Mouse (Mus musculus) liver, embryonic 13.5 days (tissue): ENCODE measurements around the gene Nfic. TPM values are rescaled to one million over a fixed set of nuclear protein-coding genes. Genes with fewer than 3 reads are reported as not detected.

ENCODE experiments used
- ATAC-seq: fragments of 200-750 bp; cut with Nextera tagmentation; 2 replicates; pipeline ENCODE4 v1.8.0; 2017; ENCODE audit warnings: low read depth, mild to moderate bottlenecking, moderate number of reproducible peaks, moderate library complexity
- DNase-seq: peaks from one replicate; pipeline ENCODE4 v3.0.0; 2022
- H3K27ac ChIP-seq: fragments of 300-500 bp; sonication (generic); 2 replicates; pipeline ENCODE4 v1.5.1; 2015; ENCODE audit warnings: moderate library complexity, mild to moderate bottlenecking, inconsistent platforms
- H3K27me3 ChIP-seq: fragments of 300-500 bp; sonication (generic); 2 replicates; pipeline ENCODE4 v1.6.1; 2015; ENCODE audit warnings: mild to moderate bottlenecking, inconsistent platforms
- H3K36me3 ChIP-seq: fragments of 300-500 bp; sonication (generic); 2 replicates; pipeline ENCODE4 v1.6.1; 2015; ENCODE audit warnings: mild to moderate bottlenecking, inconsistent platforms
- H3K4me1 ChIP-seq: fragments of 300-500 bp; sonication (generic); replicated peaks from 2 replicates; pipeline ENCODE4 v1.6.1; 2015; ENCODE audit warnings: inconsistent platforms
- H3K4me2 ChIP-seq: fragments of 300-500 bp; sonication (generic); 2 replicates; pipeline ENCODE4 v1.6.1; 2015; ENCODE audit warnings: inconsistent platforms, mild to moderate bottlenecking, moderate library complexity
- H3K4me3 ChIP-seq: fragments of 300-500 bp; sonication (generic); replicated peaks from 2 replicates; pipeline ENCODE4 v1.5.1; 2015; ENCODE audit warnings: mild to moderate bottlenecking, inconsistent platforms
- H3K9ac ChIP-seq: fragments of 300-500 bp; sonication (generic); 2 replicates; pipeline ENCODE4 v1.6.1; 2015; ENCODE audit warnings: mild to moderate bottlenecking, inconsistent platforms
- H3K9me3 ChIP-seq: fragments of 300-500 bp; sonication (generic); replicated peaks from 2 replicates; pipeline ENCODE4 v1.6.1; 2016; ENCODE audit warnings: inconsistent platforms
- WGBS: fragments of 180-500 bp; shearing (Covaris S2); methylation state at CpG from one replicate; pipeline ENCODE4 v1.1.7; 2015; ENCODE audit not compliant: insufficient replicate concordance; 5-methylcytosine and 5-hydroxymethylcytosine counted together
- polyA plus RNA-seq: library from polyadenylated mRNA; unstranded; fragments of >200 nt; fragmentation: Nextera tagmentation; extraction: Ambion mirVana; gene quantifications from 2 replicates; pipeline ENCODE4 v1.2.1, GENCODE M21; 2015

The Nfic gene
- polyA plus RNA-seq, 1 experiment from 2014 or later = 9.9 TPM

DNA sequence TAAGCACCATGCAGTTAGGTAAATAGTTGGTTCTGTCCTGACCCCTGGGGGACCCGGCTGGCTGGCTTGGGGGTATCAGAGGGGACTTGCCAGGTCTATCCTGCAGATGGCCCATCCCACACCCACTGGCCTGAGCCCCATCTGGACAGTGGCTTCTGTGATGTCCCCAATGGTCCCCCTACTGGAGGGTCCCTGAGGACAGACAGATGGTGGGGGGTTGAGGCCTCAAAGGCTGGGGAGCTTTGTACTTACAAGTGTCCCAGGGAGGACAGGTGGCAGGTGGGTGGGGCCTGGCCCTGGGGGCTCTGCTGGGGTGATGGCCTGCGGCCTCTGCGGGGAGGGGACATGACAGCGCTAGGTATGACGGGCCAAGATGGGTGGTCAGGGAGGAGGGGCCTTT is 56.1 kb downstream of the Nfic start:
- no peak overlapping the region for H3K9ac ChIP-seq
- peaks cover 20% of the 10 kb centered on the region for H3K36me3 ChIP-seq
- DNase-seq (no peak), ATAC-seq (no peak)
- WGBS = 78% methylated on average over 5 of the region's 5 CpGs
- H3K4me2 ChIP-seq = no peak overlapping the region
- H3K4me1 ChIP-seq = peaks cover 32% of the 10 kb centered on the region
- no peak overlapping the region for H3K4me3 ChIP-seq
- peaks cover 15% of the 10 kb centered on the region; the same call in 1 of the 2 replicates for H3K27me3 ChIP-seq
- H3K9me3 ChIP-seq = no peaks in the 10 kb centered on the region
- no peak overlapping the region for H3K27ac ChIP-seq

DNA sequence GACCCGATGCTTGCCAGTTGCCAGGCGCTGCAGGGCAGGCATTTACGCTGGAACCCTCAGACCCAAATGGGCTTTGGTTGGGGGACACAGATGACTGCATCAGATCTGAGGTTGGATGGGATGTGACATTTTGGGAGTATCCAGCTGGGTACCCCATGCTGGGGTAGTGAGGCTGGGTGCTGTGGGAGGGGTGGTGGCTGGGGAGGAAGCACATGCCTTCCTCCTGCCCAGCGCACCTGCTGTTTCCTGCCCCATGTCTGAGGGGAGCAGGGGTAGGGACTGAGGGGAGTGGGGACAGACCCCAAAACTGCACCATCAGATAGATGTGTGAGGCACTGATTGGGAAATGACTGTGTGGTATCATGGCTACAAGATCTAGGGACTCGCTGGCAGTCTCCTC is 58.7 kb downstream of the Nfic start:
- Histone ChIP-seq H3K27ac (no peak overlapping the region), H3K9me3 (no peaks in the 10 kb centered on the region), H3K9ac (no peak overlapping the region), H3K4me3 (no peak overlapping the region), H3K36me3 (peaks cover 20% of the 10 kb centered on the region), H3K4me1 (peaks cover 33% of the 10 kb centered on the region), H3K27me3 (peaks cover 6% of the 10 kb centered on the region; the same call in 1 of the 2 replicates), H3K4me2 (no peak overlapping the region)
- no peak for ATAC-seq
- DNase-seq = no peak
- 91% methylated on average over 5 of the region's 5 CpGs for WGBS

DNA sequence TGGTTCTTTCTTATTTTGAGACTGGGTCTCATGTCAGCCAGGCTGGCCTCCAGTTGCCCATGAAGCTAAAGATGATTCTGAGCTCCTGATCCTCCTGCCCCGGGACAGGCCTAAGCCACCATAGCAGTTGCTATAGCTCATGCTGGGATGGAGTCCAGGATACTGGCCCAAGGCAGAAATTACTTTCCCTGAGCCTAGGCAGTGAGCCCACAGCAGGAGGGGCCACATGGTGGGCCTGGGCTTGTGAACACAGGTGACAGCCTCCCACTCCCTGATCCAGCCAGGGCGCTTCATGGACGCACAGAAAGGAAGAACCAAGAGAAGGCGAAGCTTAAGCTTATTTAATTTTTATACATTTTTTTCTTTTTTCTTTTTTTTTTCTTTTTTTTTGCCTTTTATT is 59.6 kb downstream of the Nfic start:
- Histone ChIP-seq H3K27me3 (peaks cover 6% of the 10 kb centered on the region; the same call in 1 of the 2 replicates), H3K9ac (no peak overlapping the region), H3K4me3 (no peak overlapping the region), H3K27ac (no peak overlapping the region), H3K9me3 (no peaks in the 10 kb centered on the region), H3K4me2 (no peak overlapping the region), H3K4me1 (peaks cover 24% of the 10 kb centered on the region), H3K36me3 (peaks cover 20% of the 10 kb centered on the region)
- ATAC-seq = no peak
- DNase-seq = no peak
- 85% methylated on average over 4 of the region's 4 CpGs for WGBS

DNA sequence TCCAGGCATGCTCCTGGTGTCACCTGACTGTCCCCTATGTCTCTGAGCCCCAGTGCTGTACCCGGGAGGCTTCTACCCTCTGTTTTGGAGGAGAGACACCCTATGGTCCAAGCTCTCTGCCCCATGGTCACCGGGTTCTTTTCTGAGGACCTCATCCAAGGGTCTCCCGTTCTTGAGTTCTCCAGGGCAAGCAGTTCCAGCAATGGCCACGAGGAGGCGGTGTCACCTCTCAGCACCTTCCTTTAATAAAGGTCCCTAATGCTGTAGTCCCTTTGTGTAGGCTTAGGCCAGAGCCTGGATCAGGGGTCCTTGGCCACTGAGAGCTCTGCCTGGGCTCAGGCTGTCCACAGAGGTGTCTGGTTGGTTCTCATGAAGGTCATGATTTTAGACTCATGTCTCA is 60.3 kb downstream of the Nfic start:
- H3K4me3 ChIP-seq = no peak overlapping the region
- H3K27ac ChIP-seq = no peak overlapping the region
- H3K9me3 ChIP-seq = no peaks in the 10 kb centered on the region
- whole genome bisulfite sequencing = 9% methylated on average over 5 of the region's 5 CpGs
- no peak overlapping the region for H3K9ac ChIP-seq
- peaks cover 13% of the 10 kb centered on the region for H3K36me3 ChIP-seq
- no peak for DNase-seq
- H3K27me3 ChIP-seq = 0 out of 2 replicates have a peak, but pooled peaks cover 2% of the 10 kb centered on the region
- no peak overlapping the region for H3K4me2 ChIP-seq
- H3K4me1 ChIP-seq = peaks cover 23% of the 10 kb centered on the region
- ATAC-seq = no peak

DNA sequence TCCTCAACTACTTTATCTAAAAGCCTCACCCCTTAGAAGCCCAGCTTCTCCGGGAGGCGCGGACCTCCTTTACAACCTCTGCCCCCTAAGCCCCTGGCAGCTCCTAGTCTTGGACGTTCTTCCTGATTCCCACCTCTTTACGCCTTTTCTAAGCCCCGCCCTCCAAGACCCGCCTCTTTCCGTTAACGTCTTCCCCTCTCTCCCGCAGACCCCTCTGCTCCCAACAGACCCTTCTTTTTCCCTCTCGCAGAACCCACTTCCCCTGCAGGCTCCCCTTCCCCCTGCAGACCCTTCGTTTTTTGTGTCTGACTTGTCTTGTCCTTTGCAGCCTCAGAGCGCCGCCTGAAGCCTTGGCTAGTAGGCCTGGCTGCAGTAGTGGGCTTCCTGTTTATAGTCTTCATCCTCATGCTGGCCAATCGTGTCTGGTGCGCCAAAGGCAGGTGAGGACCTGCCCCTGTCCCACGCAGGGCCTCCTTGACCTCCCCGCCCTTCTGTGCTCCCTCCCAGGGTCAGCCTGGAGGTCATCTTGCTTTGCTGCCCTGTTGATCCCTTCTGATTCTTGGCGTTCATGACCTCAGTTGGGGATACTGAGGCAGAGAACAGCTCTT is 61.9 kb downstream of the Nfic start:
- Histone ChIP-seq H3K9ac (peak overlapping the region; percentile 50), H3K36me3 (peaks cover 11% of the 10 kb centered on the region), H3K27ac (peak overlapping the region; percentile 55), H3K27me3 (no peaks in the 10 kb centered on the region), H3K9me3 (no peaks in the 10 kb centered on the region), H3K4me3 (peak overlapping the region; percentile 34), H3K4me1 (peaks cover 35% of the 10 kb centered on the region), H3K4me2 (peak overlapping the region; percentile 66)
- DNase-seq (no peak), ATAC-seq (no peak)
- 6% methylated on average over 19 of the region's 19 CpGs for WGBS

DNA sequence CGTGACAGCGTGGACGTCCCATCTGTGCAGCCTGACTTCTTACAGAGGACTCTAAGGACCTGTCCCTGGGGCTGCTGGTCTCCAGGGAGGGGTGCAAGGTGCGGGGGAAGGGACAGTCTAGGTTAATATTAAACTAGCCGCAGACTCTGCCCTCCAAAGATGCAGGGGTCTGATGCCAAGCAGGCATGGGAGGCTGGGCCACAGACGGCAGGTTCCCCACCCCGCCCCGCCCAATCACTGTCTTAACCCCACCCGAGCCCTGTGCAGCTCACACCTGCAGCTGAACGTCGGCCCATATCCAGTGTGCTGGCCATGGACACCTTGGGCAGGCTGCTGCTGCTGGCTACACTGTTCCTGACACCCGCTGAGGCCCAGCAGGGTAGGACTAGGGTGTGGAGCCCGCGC is 62.7 kb downstream of the Nfic start, which contains the start of gene Smim24:
Gene Smim24, plus strand, starts transcription at position 271 of the 405 bp plus-strand sequence.
- ATAC-seq (no peak), DNase-seq (no peak)
- Histone ChIP-seq H3K9ac (peak within 1 kb of the TSS; percentile 50), H3K4me1 (peaks cover 42% of the 10 kb centered on the region), H3K4me3 (peak within 1 kb of the TSS; percentile 34), H3K27me3 (no peaks in the 10 kb centered on the region), H3K36me3 (peaks cover 19% of the 10 kb centered on the region), H3K9me3 (no peaks in the 10 kb centered on the region), H3K27ac (peak within 1 kb of the TSS; percentile 55), H3K4me2 (peak within 1 kb of the TSS; percentile 66)
- WGBS = 55% methylated on average over 14 of the region's 14 CpGs

DNA sequence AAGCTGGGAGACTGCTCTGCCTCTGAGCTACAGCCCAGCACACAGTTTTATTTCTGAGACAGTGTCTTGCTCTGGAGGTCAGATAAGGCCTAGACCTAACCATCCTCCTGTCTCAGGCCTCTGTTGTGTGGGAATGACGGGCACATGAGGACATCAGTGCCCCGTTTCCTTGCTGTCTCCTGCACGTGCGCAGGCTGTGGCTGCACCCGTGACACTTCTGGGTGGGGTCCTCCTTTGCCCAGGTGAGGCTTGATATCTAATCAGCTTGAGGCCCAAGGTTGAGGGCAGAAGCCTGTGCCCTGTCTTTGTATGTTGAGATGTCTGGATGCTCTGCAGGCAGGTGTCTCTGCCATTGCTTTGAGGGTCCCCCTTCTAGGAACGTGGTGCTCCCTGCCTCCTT is 63.2 kb downstream of the Nfic start:
- Histone ChIP-seq H3K9ac (no peak overlapping the region), H3K27ac (no peak overlapping the region; the same call in 1 of the 2 replicates), H3K4me2 (no peak overlapping the region)

DNA sequence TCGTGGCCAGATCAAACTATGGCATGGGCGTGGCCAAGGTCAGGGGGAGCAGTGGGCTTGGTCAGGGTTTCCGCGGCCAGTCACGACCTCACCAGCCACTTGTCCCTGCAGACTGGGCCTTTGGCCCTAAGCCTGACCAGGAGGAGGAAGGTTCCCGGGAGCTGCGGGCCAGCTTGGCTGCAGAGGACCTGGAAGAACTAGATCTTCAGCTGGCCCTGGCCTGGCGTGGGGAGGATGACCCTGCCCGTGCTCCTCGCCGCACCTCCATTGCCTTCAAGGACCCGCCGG is 64.8 kb downstream of the Nfic start:
- Histone ChIP-seq H3K27me3 (no peaks in the 10 kb centered on the region), H3K4me2 (no peak overlapping the region), H3K36me3 (peaks cover 38% of the 10 kb centered on the region), H3K4me1 (peaks cover 50% of the 10 kb centered on the region), H3K4me3 (no peak overlapping the region), H3K27ac (no peak overlapping the region), H3K9me3 (no peaks in the 10 kb centered on the region), H3K9ac (no peak overlapping the region)
- ATAC-seq (no peak), DNase-seq (no peak)
- 88% methylated on average over 13 of the region's 13 CpGs for WGBS

More for the DNA sequence above, 63.2 kb downstream of the Nfic start:
- H3K9me3 ChIP-seq = no peaks in the 10 kb centered on the region
- H3K4me3 ChIP-seq = no peak overlapping the region
- no peaks in the 10 kb centered on the region for H3K27me3 ChIP-seq
- DNase-seq = no peak
- WGBS = 59% methylated on average over 6 of the region's 6 CpGs
- H3K4me1 ChIP-seq = peaks cover 43% of the 10 kb centered on the region
- ATAC-seq = no peak
- peaks cover 24% of the 10 kb centered on the region for H3K36me3 ChIP-seq

DNA sequence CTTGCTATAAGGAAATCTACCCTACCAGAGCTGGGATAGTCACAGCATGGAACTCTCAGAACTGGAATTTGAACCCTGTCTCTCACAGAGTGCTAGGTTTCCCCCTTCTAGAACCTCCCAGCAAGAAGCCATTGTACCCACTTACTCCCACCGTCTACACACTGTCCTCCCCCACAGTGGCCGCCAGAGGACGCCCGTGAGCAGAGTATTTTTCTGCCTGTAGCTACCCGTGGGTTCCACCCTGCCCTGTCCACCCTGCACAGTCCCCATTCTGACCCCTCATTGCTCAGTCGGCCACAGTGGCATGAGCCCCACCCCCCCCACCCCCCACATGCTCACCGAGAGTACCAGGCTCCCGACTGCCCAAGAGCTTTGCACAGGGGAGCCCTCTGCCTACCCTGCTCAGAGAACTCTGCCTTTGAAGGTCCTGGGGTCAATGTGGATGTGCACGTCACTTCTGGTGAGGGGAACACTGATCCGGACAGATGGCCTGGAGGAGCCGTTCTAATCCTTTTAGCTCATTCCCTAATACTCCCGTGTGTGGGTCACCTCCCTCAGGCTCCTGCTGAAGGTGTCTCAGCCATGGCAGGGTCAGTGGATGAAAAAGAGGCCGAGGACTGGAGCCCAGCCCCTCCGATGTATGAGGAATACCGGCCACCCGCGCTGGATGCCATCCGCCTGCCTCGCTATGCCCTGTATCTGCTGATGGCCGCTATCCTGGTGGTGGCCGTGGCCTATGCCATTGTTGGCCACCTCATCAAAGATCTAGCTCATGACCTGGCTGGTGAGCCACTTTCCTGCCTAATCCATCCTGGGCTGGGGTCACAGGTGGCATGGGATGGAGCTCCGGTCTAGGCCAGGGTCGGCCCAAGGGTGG is 65.4 kb downstream of the Nfic start:
- Histone ChIP-seq H3K4me1 (peaks cover 56% of the 10 kb centered on the region), H3K27ac (peak overlapping the region; percentile 50), H3K36me3 (peaks cover 38% of the 10 kb centered on the region), H3K4me2 (no peak overlapping the region), H3K9ac (peak overlapping the region; percentile 41; the same call in 1 of the 2 replicates), H3K9me3 (no peaks in the 10 kb centered on the region), H3K27me3 (no peaks in the 10 kb centered on the region), H3K4me3 (no peak overlapping the region)
- DNase-seq (peak; percentile 61), ATAC-seq (peak; percentile 39)
- 56% methylated on average over 23 of the region's 23 CpGs for WGBS

DNA sequence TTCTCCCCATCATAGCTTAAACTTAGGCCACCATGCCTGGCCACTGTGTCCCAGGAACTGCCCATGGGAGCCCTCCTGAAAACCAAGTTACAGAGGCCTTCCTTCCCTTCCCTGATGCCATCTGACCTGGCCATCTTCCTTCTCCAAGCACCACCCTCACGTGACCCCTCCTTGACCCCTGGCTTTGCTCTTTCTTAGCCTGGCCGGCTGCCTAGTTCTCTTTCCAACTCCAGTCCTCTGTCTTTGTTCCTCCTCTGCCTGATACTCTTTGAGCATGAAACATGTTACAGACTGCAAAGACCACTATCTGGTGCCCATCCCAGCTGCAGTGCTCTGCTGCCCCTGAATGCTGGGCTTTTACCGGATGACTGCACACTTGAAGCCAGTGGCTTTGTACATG is 66.1 kb downstream of the Nfic start:
- H3K4me2 ChIP-seq = no peak overlapping the region
- H3K4me1 ChIP-seq = peaks cover 61% of the 10 kb centered on the region
- H3K9me3 ChIP-seq = no peaks in the 10 kb centered on the region
- WGBS = 75% methylated on average over 3 of the region's 3 CpGs
- ATAC-seq = no peak
- H3K36me3 ChIP-seq = peaks cover 38% of the 10 kb centered on the region
- DNase-seq = no peak
- H3K27me3 ChIP-seq = no peaks in the 10 kb centered on the region
- H3K27ac ChIP-seq = peak overlapping the region; percentile 50
- H3K4me3 ChIP-seq = no peak overlapping the region
- H3K9ac ChIP-seq = peak overlapping the region; percentile 41; the same call in 1 of the 2 replicates

DNA sequence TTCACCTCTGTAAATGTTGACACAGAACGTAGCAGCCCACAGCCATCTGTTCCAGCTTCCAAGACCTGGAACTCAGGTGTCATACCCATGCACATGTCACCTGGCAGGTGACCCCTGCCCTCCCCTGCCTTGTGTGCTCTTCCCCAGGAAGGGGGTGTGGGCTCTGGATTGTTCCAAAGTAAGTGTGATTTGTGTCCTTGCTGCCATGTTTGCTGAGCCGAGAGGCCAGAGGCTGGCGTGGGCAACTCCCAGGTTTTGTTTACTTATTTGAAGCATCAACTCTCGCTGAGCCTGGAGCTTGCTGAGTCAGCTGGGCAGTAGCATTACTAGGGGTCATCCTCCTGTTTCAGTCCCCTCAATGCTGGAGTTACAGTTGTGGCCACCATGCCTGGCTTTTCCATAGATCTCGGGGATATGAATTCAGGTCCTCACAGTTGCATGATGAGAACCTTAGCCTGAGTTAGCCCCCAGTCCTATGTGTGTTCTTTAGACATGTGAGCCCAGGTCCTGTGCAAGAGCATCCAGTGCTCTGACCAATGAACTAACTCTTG is 66.9 kb downstream of the Nfic start, which contains the start of gene Gm48552:
Gene Gm48552, plus strand, starts transcription at position 501 of the 551 bp plus-strand sequence.
- peak within 1 kb of the TSS; percentile 41; the same call in 1 of the 2 replicates for H3K9ac ChIP-seq
- ATAC-seq (no peak), DNase-seq (no peak)
- H3K27me3 ChIP-seq = no peaks in the 10 kb centered on the region
- no peaks in the 10 kb centered on the region for H3K9me3 ChIP-seq
- 74% methylated on average over 5 of the region's 5 CpGs for WGBS
- H3K27ac ChIP-seq = peak within 1 kb of the TSS; percentile 50
- no peak within 1 kb of the TSS for H3K4me3 ChIP-seq
- peaks cover 38% of the 10 kb centered on the region for H3K36me3 ChIP-seq
- H3K4me2 ChIP-seq = no peak within 1 kb of the TSS
- peaks cover 58% of the 10 kb centered on the region for H3K4me1 ChIP-seq
